Mouse (Mus musculus): ENCODE results near the gene Zmiz1.

Gene Zmiz1

DNA sequence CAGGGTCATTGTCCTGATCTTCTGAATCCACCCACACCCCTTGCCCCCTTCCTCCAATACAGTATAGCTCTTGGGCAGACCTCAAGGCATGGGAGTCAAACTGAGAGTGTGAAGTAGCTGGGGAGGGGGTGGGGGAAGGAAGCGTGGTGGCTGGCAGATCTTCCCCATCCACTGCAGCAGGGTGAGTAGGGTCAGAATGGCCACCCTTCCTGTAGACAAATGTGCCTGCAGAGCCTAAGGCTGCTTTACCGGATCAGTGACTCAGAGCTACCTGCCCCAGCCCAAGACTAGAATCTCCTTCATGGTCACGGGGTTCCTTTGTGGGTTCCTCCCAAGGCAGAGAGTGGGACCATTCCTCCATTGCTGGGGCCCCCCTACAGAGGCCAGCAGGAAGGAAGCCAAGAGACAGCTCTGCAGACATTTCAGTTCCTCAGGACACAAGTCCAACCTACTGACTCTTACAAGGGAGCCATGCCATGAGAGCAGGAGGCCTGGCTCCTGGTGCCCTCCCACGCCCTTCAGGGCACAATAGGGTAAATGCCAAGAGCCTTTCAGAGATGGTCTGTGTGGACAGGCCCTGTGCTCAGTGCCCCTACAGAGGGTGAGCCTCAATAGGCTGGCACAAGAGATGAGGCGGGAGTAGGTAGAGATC, 169.6 kb downstream of the Zmiz1 start:
- in situ Hi-C loops (cut with MboI, MseI), result no loop called here

- in situ Hi-C loops (cut with MboI, MseI), result no loop called here
Observed at GRCm38 (mm10) chr14:25629866-25630606, 171.1 kb downstream of the Zmiz1 start.

- in situ Hi-C loops (cut with MboI, MseI), result no loop called here
Observed at GRCm38 (mm10) chr14:25630647-25631409, 171.8 kb downstream of the Zmiz1 start.

GRCm38 (mm10) chr14:25631481-25631880, 172.5 kb downstream of the Zmiz1 start:
- in situ Hi-C loops (cut with MboI, MseI), result no loop called here

- in situ Hi-C loops (cut with MboI, MseI), result no loop called here
Observed at GRCm38 (mm10) chr14:25633539-25634300, 174.7 kb downstream of the Zmiz1 start.

- in situ Hi-C loops (cut with MboI, MseI), result no loop called here
Observed at GRCm38 (mm10) chr14:25634328-25634727, 175.3 kb downstream of the Zmiz1 start.

GRCm38 (mm10) chr14:25635746-25636145, 176.8 kb downstream of the Zmiz1 start:
- in situ Hi-C loops (cut with MboI, MseI), result no loop called here

DNA sequence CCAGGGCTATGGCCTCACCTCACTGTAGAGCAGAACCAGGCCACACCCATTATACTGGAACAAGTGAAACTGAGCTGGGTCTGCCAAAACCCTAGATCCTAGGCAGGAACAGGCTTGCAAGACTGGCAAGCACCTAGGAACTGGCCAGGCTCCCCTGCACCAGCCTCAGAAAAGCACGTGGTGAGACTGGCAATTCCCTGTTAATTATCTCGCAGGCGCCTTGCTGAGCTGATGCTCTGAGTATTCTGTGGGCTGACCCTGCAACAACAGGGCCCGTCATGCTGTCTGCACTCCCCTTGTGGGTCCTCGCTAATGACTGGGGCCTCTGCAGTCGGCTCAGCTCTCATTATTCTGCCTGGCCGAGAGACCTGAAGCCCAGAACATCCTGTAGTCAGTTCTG, 177.3 kb downstream of the Zmiz1 start:
- in situ Hi-C loops (cut with MboI, MseI), result no loop called here

DNA sequence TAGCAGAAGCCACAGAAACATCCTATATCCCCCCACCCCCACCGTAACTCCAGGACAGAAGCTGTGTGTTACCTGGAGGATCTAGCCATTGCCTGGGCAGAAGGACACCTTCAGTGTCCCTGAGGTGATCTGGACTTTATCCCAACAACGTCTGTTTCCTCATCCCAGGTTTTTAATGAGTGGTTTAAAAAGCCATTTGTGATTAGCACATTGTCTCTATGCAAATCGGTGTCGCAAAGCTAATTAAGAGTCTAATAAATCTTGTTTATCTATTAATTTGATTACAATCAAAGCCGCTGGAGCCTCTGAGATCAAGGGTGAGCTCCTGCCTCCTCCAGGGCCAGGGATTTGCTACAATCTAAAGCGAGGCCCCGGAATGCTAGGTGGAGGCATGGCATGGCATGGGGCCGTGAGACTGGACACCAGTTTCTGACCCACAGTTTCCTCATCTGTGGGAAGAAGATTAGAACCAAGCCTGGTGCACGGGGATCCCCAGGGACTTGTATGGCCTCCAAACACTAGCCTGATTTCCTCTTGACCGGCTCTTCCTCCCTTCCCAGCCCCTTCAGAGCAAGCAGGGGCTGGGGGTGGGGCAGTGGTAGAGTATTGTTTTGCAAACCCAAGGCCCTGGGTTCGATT, 180.3 kb downstream of the Zmiz1 start:
- in situ Hi-C loops (cut with MboI, MseI), result no loop called here

GRCm38 (mm10) chr14:25639979-25640378, 181.0 kb downstream of the Zmiz1 start:
- in situ Hi-C loops (cut with MboI, MseI), result no loop called here

DNA sequence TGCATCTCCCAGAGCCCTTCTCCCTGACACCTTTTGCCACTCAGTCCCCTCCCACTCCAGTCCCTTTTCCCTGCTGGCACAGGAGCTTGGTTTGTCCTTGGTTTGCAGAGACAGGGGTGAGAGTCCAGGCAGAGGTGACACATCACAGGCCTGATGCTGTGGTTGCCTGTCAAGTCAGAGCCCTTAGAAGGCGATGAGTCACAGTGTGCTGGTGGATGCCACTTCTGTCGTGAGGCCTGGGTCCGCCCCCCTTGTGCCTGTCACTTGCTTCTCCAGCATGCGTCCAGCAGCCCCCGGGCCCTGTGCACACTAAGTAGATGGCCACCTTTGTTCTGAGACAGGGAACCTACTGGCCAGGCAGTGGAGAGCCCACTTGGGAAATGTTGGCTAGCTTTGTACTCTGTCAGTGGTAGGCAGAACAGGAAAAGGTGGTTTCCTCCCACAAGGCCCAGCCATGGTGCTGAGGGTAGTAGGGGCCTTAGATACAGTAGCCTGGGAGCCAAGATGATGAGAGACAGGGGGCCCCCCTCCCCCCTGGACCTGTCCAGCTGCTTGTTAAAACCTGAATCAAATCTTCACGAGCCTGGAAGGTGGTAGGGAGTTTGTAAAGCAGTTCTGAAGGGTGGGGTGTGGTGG, 181.6 kb downstream of the Zmiz1 start:
- in situ Hi-C loops (cut with MboI, MseI), result no loop called here

GRCm38 (mm10) chr14:25641067-25641466, 182.1 kb downstream of the Zmiz1 start:
- in situ Hi-C loops (cut with MboI, MseI), result no loop called here

DNA sequence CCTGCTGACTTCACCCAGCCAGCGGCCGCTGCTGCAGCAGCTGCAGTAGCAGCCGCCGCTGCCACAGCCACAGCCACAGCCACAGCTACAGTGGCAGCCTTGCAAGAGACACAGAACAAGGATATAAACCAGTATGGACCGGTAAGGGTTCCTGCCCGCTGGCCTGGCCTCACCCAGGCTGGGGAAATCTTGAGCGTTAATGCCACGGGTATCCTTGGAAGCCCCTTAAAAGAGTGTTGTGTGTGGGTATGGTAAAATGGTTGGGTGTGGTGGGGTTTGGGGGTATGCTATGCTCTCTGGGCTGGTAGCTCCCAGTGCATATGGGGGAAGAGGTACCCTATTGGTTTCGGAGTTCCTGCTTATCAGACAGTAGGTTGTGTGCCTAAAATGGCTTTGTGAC, 186.7 kb downstream of the Zmiz1 start:
- in situ Hi-C loops (cut with MboI, MseI), result no loop called here

- in situ Hi-C loops (cut with MboI, MseI), result no loop called here
Observed at GRCm38 (mm10) chr14:25646161-25646621, 187.2 kb downstream of the Zmiz1 start.

DNA sequence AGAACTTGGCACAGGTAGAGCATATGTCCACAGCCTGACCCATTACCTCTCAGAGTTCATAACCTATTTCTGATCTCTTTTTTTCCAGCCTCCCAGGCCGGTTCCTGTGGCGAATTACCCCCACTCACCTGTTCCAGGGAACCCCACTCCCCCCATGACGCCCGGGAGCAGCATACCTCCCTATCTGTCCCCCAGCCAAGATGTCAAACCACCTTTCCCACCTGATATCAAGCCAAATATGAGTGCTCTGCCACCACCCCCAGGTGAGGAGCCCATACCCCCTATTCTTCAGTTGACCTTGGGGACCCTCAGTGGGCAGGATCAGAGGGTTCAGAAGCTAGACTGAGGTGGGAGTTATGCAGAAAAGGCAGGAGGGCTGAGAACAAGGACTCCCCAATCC, 192.1 kb downstream of the Zmiz1 start:
- in situ Hi-C loops (cut with MboI, MseI), result loop anchor here in 1 of 2 experiments (25.0 kb wide), 1 partner anchor 1139 kb away; no protein-coding TSS in a partner anchor

- in situ Hi-C loops (cut with MboI, MseI), result loop anchor here in 1 of 2 experiments (25.0 kb wide), 1 partner anchor 1140 kb away; no protein-coding TSS in a partner anchor
Observed at GRCm38 (mm10) chr14:25651905-25652304, 192.9 kb downstream of the Zmiz1 start.

DNA sequence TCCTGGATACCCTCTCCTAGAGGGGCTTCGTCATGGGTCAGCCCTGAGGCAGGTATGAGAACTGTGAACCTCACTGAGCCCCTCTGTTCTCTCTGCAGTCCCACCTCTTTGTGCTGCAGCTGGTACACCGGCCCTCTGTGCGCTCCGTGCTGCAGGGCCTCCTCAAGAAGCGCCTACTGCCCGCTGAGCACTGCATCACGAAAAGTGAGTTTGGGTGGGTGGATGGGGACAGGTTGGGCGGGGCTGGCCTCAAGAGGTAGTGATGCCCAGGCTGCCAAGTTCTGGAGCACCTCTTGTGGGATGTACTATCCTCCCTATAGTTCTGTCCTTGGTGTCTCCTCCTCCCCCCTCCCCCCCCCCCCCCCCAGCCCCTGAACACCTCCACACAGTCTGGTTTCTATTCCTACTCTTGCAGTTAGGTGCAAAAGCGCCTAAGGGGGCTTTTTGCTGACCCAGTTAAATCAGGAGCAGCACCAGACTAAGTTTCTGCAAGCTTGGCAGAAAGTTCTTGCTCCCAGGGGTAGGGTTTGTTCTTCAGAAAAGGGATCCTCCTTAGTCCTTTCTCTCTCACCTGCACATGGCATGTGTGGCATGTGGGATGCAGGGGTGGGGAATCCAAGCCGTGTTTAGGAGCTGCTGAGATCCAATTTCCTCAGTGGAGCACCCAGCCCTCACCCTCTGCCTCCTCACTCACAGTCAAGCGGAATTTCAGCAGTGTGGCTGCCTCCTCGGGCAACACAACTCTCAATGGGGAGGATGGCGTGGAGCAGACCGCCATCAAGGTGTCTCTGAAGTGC, 195.6 kb downstream of the Zmiz1 start:
- in situ Hi-C loops (cut with MboI, MseI), result loop anchor here in 1 of 2 experiments (25.0 kb wide), 1 partner anchor 1142 kb away; no protein-coding TSS in a partner anchor

DNA sequence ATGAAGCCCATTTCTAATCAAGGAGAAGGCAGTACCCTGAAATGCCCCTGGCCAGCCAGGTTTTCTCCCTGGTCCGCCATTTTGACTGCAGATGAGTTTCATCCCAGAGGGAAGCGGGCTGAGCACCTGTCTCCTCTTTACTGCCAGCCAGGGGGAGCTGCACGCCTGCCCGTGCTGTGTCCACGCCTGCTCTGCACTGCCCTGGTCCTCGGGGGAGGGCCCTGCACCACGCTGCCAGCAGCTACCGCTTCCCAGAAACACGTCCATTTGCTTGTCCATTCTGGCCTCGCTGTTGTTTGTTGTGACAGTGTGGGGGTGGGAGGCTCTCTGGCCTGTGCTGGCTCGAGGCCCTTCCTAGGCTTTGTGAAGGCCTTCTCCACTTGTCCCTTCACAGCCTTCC, 201.7 kb downstream of the Zmiz1 start:
- in situ Hi-C loops (cut with MboI, MseI), result loop anchor here in 1 of 2 experiments (25.0 kb wide), 1 partner anchor 1148 kb away; no protein-coding TSS in a partner anchor

DNA sequence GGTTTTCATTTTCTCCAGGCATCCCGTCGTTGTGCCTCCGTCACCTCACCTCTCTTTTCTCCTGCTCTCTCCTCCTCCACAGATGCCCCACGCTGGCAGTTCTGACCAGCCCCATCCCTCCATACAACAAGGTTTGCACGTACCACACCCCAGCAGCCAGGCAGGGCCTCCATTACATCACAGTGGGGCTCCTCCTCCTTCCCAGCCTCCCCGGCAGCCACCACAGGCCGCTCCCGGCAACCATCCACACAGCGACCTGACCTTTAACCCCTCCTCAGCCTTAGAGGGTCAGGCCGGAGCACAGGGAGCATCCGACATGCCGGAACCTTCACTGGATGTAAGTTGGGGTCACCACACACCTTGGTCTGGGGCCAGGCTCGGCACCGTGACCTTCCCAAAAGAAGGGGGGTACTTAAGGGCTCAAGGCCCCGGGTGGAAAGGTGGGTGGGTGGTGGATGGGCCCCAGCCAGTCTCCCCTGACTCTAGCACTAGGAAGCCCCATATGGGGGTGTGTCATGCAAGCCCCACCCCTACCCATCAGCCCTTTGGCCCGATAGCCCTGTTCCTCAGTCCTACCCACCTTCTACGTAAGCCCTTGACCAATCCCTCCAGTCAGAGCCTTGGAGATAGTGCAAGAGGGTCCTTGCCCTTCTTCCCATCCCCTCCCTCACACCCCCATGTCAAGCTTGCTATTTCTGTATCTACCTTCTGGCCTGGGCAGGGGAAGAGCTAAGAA, 202.4 kb downstream of the Zmiz1 start:
- in situ Hi-C loops (cut with MboI, MseI), result loop anchor here in 1 of 2 experiments (25.0 kb wide), 1 partner anchor 1149 kb away; no protein-coding TSS in a partner anchor
